Mouse (Mus musculus): ENCODE measurements around the gene Adra1d. TPM values are rescaled to one million over a fixed set of nuclear protein-coding genes. Genes with fewer than 3 reads are reported as not detected.

Adra1d gene
- polyA plus RNA-seq (2021; fragmentation: Nextera tagmentation) = 2.7 and 19.6 TPM in 2 replicates
- long read RNA-seq, experiment 1, transcript Adra1d-201 (2 exons, 1,899 nt) = major isoform, 19 of 21 reads
- long read RNA-seq, experiment 1, partial matches to known transcripts = 1 of 21 reads
- long read RNA-seq, experiment 1, other reads (novel, unspliced or antisense) = 1 of 21 reads
- long read RNA-seq, experiment 2, transcript Adra1d-201 (2 exons, 1,899 nt) = major isoform, 5 of 7 reads
- long read RNA-seq, experiment 2, partial matches to known transcripts = 0 of 7 reads
- long read RNA-seq, experiment 2, other reads (novel, unspliced or antisense) = 2 of 7 reads

GRCm38 (mm10) chr2:131561891-131562585 lies at the start of gene Adra1d:
Adra1d (minus strand) TSS chr2:131562283.

Other genes with a start within 250 kb of the Adra1d start
- 19.6 and 21.2 TPM in 2 replicates for gene Rnf24, start 209.4 kb downstream of the Adra1d start, polyA plus RNA-seq (2021; fragmentation: Nextera tagmentation)
- gene Smox, start 70.8 kb downstream of the Adra1d start, polyA plus RNA-seq (2021; fragmentation: Nextera tagmentation) = 33.5 and 35.1 TPM in 2 replicates

All from left cerebral cortex, adult 6 months (tissue).